Mouse (Mus musculus) cerebellum, adult 2 months (tissue): Measurements from ENCODE around the gene 1810043G02Rik. TPM values are rescaled to one million over a fixed set of nuclear protein-coding genes. Genes with fewer than 3 reads are reported as not detected.
A peak's percentile ranks its signal among the peaks of the same experiment; 100 is the strongest.

ENCODE experiments used
- DNase-seq, 2 experiments: peaks; one replicate each; pipeline ENCODE4 v3.0.0; 2021
- H3K27ac ChIP-seq: fragments of 200-500 bp; 2 replicates; pipeline ENCODE4 v1.5.1; 2012; ENCODE audit warnings: low read length, control low read depth, inconsistent platforms; ENCODE audit not compliant: insufficient read depth
- H3K27me3 ChIP-seq: fragments of 200-500 bp; 2 replicates; pipeline ENCODE4 v1.6.1; 2012; ENCODE audit warnings: inconsistent platforms, mild to moderate bottlenecking, low read length, moderate library complexity; ENCODE audit not compliant: control insufficient read depth, insufficient read depth
- H3K4me1 ChIP-seq: fragments of 200-500 bp; 2 replicates; pipeline ENCODE4 v1.6.1; 2011; ENCODE audit warnings: low read length; ENCODE audit not compliant: control insufficient read depth, insufficient read depth
- H3K4me3 ChIP-seq: fragments of 200-500 bp; replicated peaks from 2 replicates; pipeline ENCODE3; 2011; ENCODE audit warnings: mild to moderate bottlenecking, low read depth, low read length, control low read depth; ENCODE audit not compliant: insufficient read depth
- CTCF ChIP-seq: fragments of 200-500 bp; IDR thresholded peaks from 2 replicates; pipeline ENCODE4 v1.5.1; 2011; ENCODE audit warnings: low read depth, mild to moderate bottlenecking, control low read depth, low read length, moderate library complexity, borderline replicate concordance; ENCODE audit not compliant: insufficient read depth
- POLR2A ChIP-seq: fragments of 200-500 bp; IDR thresholded peaks from 2 replicates; pipeline ENCODE4 v1.6.1; 2011; ENCODE audit warnings: low read length, control low read depth, borderline replicate concordance; ENCODE audit not compliant: insufficient read depth
- WGBS: fragments of 180-500 bp; shearing (Covaris S2); methylation state at CpG from one replicate; pipeline ENCODE4 v1.1.7; 2018; 5-methylcytosine and 5-hydroxymethylcytosine counted together
- polyA plus RNA-seq: library from polyadenylated mRNA; depleted of rRNA; stranded (reverse); fragments of >200 nt; gene quantifications from 2 replicates; pipeline ENCODE4 v1.2.3, GENCODE M21; 2012

1810043G02Rik gene
- polyA plus RNA-seq, 1 experiment, result 74.5 TPM

DNA sequence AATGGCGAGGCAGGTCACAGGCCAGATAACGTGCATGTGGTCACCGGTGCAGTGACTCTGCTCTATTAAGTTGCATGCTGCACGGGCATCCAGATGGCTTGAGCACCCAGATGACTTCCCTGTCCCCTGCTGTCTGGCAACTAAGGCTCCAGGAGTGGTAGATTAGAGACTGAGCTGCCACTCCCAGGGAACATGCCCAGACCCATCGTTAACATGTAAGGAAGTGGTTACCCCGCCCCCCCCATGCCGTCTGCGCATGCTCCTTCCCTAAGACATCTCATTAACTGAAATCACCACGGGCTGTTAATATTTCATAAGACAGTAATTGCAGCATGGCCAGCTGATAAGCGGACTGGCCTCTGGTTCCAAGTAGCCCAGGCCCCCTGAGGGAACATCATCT is 7.1 kb upstream of the 1810043G02Rik start:
- H3K27me3 ChIP-seq, result no peaks in the 10 kb centered on the region
- no peak overlapping the region for H3K27ac ChIP-seq
- DNase-seq, result no peak
- WGBS, result 89% methylated on average over 10 of the region's 10 CpGs
- no peak overlapping the region for H3K4me3 ChIP-seq
- peaks cover 8% of the 10 kb centered on the region; the same call in 1 of the 2 replicates for H3K4me1 ChIP-seq
- TF ChIP-seq POLR2A, result no peak
- TF ChIP-seq CTCF, result no peak

DNA sequence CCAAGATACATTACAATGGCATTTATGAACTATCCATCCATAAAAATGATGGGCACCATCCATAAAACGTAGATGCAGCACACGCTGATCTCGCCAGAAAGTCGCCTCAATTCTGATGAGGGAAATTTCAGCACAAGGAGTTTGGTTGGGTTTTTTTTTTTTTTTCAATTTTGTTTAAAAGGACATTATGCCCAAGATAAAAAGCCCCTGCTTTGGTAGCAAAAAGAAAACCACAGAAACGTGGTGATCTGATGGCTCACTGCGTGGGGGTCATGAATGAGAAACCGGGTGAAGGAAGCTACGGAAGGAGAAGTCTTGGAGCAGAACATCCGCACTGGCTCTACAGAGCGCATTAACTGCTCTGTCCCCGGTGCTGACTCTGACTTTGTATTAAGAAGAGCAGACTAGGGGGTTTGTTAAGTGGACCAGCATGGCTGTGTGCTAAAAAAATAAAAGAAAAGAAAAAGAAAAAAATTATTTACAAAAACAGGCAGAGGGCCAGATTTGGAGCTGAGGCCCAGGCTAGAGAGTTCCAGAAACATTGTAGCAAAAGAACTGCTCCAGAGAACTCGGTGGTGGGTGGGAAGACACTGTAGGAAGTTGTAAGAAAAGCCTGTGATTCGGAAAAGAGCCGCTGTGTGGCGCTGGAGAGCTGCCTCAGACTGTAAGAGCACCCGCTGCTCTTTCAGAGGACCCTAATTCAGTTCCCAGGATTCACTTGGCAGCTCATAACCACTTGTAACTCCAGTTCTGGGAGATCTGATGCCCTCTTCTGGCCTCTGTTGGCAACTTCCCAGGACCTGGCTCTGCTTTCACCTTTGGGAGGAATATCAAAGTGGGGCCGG is 6.4 kb upstream of the 1810043G02Rik start:
- peak in 1 of 2 experiments; percentile 20 for DNase-seq
- H3K4me1 ChIP-seq, result peaks cover 8% of the 10 kb centered on the region; the same call in 1 of the 2 replicates
- 66% methylated on average over 17 of the region's 17 CpGs for WGBS
- no peak for TF ChIP-seq CTCF
- TF ChIP-seq POLR2A, result no peak
- no peak overlapping the region for H3K4me3 ChIP-seq
- H3K27me3 ChIP-seq, result no peaks in the 10 kb centered on the region
- no peak overlapping the region for H3K27ac ChIP-seq

DNA sequence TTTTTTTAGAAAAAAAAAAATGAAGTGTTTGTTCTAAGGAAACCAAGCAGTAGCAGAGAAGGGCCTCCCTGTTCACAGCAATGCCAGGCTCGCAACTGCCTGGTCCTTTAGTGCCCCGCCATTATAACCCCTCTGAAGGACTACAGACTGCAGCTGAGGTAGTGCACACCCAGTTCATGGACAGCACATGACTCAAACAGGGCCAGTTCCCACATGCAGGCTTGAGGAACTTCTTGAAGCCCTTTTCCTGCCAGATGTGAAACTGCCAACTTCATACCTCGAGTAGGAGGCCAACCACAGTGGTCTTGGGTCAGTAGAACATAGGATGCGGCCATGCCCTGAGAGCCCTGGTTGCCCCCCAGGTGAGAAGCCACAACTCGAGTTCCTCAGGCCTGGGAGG is 4.0 kb upstream of the 1810043G02Rik start:
- Histone ChIP-seq H3K27ac (no peak overlapping the region), H3K4me1 (peaks cover 8% of the 10 kb centered on the region; the same call in 1 of the 2 replicates), H3K4me3 (no peak overlapping the region), H3K27me3 (no peaks in the 10 kb centered on the region)
- TF ChIP-seq POLR2A, result no peak
- no peak for TF ChIP-seq CTCF
- no peak for DNase-seq
- WGBS, result 79% methylated on average over 5 of the region's 5 CpGs

DNA sequence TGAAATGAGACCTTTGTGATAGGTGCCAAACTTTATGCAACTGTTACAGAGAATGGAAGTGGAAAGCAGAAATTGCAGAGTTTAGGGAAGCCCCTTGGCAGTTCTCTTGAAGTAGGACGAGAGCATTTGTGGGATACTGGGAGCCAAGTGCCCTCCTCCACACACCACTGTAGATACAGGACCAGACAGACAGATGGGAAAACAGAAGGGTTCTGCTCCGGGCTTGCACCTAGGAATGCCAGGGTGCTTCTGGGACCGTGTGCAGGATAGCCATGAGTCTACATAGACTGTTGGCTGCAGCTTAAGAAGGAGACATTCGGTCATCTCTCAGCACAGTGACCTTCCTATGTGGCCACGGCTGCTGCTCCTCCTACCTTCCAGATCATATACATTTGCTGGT is 3.5 kb upstream of the 1810043G02Rik start:
- DNase-seq, result peak in 1 of 2 experiments; percentile 10
- 13% methylated on average over 5 of the region's 5 CpGs for WGBS
- TF ChIP-seq CTCF (no peak), POLR2A (no peak)
- no peak overlapping the region for H3K4me3 ChIP-seq
- no peaks in the 10 kb centered on the region for H3K27me3 ChIP-seq
- H3K4me1 ChIP-seq, result peaks cover 8% of the 10 kb centered on the region; the same call in 1 of the 2 replicates
- H3K27ac ChIP-seq, result no peak overlapping the region

DNA sequence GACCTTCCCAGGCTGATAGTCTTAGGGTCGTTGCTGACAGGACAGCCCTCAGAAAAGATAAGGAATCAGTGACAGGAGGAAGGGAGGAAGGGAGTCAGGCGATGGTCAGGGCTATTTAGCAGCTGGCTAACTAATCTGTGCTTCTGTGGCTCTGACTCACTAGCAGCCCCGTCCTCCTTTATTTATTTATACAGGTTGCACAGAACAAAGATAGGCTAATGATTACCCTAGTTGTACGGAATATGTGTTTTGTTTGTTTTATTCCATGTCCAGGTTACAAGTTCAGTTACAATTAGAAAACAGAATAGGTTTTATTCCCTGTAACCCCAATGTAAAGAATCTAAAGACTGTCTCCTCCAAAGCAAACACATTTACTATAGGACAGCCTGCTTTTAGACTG is 2.7 kb upstream of the 1810043G02Rik start:
- H3K27ac ChIP-seq, result no peak overlapping the region
- H3K4me3 ChIP-seq, result no peak overlapping the region
- H3K27me3 ChIP-seq, result no peaks in the 10 kb centered on the region
- peaks cover 8% of the 10 kb centered on the region; the same call in 1 of the 2 replicates for H3K4me1 ChIP-seq
- TF ChIP-seq CTCF (no peak), POLR2A (no peak)
- 64% methylated on average over 4 of the region's 4 CpGs for WGBS
- no peak for DNase-seq

DNA sequence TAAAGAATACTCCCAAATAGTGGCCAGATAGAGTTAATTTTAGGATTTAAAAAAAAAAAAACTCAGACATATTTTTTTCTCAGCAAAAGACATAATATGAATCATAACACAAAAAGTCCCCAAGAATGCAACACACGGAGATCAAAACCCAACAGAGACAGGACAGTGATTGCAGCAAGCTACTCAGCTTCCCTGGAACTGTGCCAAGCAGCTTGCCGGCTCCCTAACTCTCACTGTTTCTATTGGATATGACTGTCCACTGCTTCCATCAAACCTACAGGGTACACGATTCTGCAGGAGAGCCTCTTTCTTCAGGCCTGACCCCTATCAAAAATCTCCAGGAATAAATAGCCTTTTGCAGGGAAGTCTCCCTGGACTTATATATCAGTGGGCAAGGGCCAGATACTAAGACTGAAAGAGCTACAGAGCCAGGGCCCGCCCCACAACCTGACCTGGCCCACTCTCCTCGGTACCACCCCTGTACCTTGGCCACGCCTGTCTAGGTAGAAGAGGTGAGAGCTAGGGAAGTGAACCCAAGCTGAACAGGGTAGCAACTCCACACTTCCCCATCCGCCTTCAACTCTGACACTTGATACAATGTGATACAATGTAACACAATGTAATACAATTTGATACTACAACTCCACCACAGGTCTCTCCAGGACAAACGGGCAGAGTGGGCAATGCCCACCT is 1.7 kb upstream of the 1810043G02Rik start:
- H3K4me3 ChIP-seq, result no peak overlapping the region
- H3K4me1 ChIP-seq, result peaks cover 8% of the 10 kb centered on the region; the same call in 1 of the 2 replicates
- H3K27me3 ChIP-seq, result no peaks in the 10 kb centered on the region
- no peak for TF ChIP-seq POLR2A
- TF ChIP-seq CTCF, result no peak
- 66% methylated on average over 8 of the region's 8 CpGs for WGBS
- H3K27ac ChIP-seq, result no peak overlapping the region
- DNase-seq, result peak in 1 of 2 experiments; percentile 22

DNA sequence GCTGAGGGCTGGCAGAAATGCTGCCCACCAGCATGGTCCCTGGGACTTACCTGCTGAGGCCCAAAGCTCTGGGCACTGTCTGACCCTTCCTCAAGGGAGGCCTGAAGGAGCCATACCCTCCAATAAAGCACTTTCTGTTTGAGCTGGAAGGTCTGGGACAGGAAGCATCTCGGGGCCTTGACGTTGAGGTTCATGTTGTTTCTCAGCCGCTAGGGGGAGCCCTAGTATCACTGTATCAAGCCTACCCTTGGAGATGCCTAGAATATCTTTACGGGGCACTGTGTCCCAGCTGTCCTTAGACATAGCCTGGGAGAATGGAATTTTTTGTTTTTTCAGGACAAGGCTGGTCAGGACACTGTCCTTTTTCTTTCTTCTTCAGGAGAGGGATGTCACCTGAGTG is 6.3 kb downstream of the 1810043G02Rik start:
- peak; percentile 87 for TF ChIP-seq CTCF
- TF ChIP-seq POLR2A, result no peak
- H3K4me1 ChIP-seq, result peaks cover 2% of the 10 kb centered on the region; the same call in 1 of the 2 replicates
- no peaks in the 10 kb centered on the region for H3K27me3 ChIP-seq
- H3K4me3 ChIP-seq, result no peak overlapping the region
- 0% methylated on average over 4 of the region's 4 CpGs for WGBS
- H3K27ac ChIP-seq, result no peak overlapping the region
- DNase-seq, result peak; percentile 67 to 70

DNA sequence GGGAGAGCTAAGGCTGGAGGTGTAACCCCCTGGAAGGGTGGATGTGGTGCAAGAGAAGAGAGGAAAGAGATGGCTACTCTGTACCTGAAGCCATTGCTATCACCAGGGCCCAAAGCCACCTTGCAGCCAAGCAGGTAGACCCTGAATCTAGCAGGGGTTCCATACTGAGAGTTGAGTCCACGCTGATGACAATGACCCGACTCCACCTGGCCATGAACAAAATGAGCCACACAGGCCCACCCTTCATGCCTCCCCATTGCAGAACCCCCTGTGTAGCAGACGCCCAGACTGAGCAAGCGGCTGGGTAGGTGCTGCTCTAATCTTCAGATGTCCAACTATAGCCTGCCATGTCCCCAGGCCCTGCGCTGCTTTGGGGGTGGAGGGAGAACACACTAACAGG is 7.5 kb downstream of the 1810043G02Rik start:
- H3K4me3 ChIP-seq, result no peak overlapping the region
- H3K27me3 ChIP-seq, result no peaks in the 10 kb centered on the region
- H3K27ac ChIP-seq, result no peak overlapping the region
- TF ChIP-seq POLR2A, result no peak
- no peak for TF ChIP-seq CTCF
- 82% methylated on average over 5 of the region's 5 CpGs for WGBS
- no peak for DNase-seq
- peaks cover 2% of the 10 kb centered on the region; the same call in 1 of the 2 replicates for H3K4me1 ChIP-seq
